Mouse (Mus musculus): Measurements from ENCODE around the gene Ptpn13.

Ptpn13 gene

GRCm38 (mm10) chr5:103517641-103518040, 92.6 kb downstream of the Ptpn13 start:
- no peak for DNase-seq (ENCODE audit: low read depth, low spot score)

- DNase-seq (ENCODE audit: low read depth, low spot score) = no peak
Measured at GRCm38 (mm10) chr5:103518797-103519468, 93.9 kb downstream of the Ptpn13 start.

- no peak for DNase-seq (ENCODE audit: low read depth, low spot score)
Measured at GRCm38 (mm10) chr5:103522371-103522770, 97.4 kb downstream of the Ptpn13 start.

- DNase-seq (ENCODE audit: low read depth, low spot score) = no peak
Measured at GRCm38 (mm10) chr5:103526668-103527436, 101.9 kb downstream of the Ptpn13 start.

- DNase-seq (ENCODE audit: low read depth, low spot score) = no peak
Measured at GRCm38 (mm10) chr5:103527437-103527718, 102.4 kb downstream of the Ptpn13 start.

- no peak for DNase-seq (ENCODE audit: low read depth, low spot score)
Measured at GRCm38 (mm10) chr5:103530214-103530613, 105.2 kb downstream of the Ptpn13 start.

- no peak for DNase-seq (ENCODE audit: low read depth, low spot score)
Measured at GRCm38 (mm10) chr5:103532841-103533390, 107.9 kb downstream of the Ptpn13 start.

- no peak for DNase-seq (ENCODE audit: low read depth, low spot score)
Measured at GRCm38 (mm10) chr5:103534454-103534853, 109.5 kb downstream of the Ptpn13 start.

GRCm38 (mm10) chr5:103537429-103537828, 112.4 kb downstream of the Ptpn13 start:
- no peak for DNase-seq (ENCODE audit: low read depth, low spot score)

- no peak for DNase-seq (ENCODE audit: low read depth, low spot score)
Measured at GRCm38 (mm10) chr5:103540612-103541011, 115.6 kb downstream of the Ptpn13 start.

- no peak for DNase-seq (ENCODE audit: low read depth, low spot score)
Measured at GRCm38 (mm10) chr5:103541136-103541535, 116.1 kb downstream of the Ptpn13 start.

GRCm38 (mm10) chr5:103541542-103541941, 116.5 kb downstream of the Ptpn13 start:
- DNase-seq (ENCODE audit: low read depth, low spot score) = no peak

GRCm38 (mm10) chr5:103545381-103546000, 120.5 kb downstream of the Ptpn13 start:
- DNase-seq (ENCODE audit: low read depth, low spot score) = no peak

- no peak for DNase-seq (ENCODE audit: low read depth, low spot score)
Measured at GRCm38 (mm10) chr5:103554769-103555168, 129.8 kb downstream of the Ptpn13 start.

- no peak for DNase-seq (ENCODE audit: low read depth, low spot score)
Measured at GRCm38 (mm10) chr5:103560546-103560945, 135.6 kb downstream of the Ptpn13 start.

- no peak for DNase-seq (ENCODE audit: low read depth, low spot score)
Measured at GRCm38 (mm10) chr5:103568034-103568433, 143.0 kb downstream of the Ptpn13 start.

- DNase-seq (ENCODE audit: low read depth, low spot score) = no peak
Measured at GRCm38 (mm10) chr5:103569446-103569845, 144.5 kb downstream of the Ptpn13 start.

- no peak for DNase-seq (ENCODE audit: low read depth, low spot score)
Measured at GRCm38 (mm10) chr5:103579680-103580420, 154.9 kb downstream of the Ptpn13 start.

GRCm38 (mm10) chr5:103587219-103587618, 162.2 kb downstream of the Ptpn13 start:
- DNase-seq (ENCODE audit: low read depth, low spot score) = no peak

- DNase-seq (ENCODE audit: low read depth, low spot score) = no peak
Measured at GRCm38 (mm10) chr5:103591846-103592245, 166.9 kb downstream of the Ptpn13 start.

GRCm38 (mm10) chr5:103592706-103593105, 167.7 kb downstream of the Ptpn13 start:
- no peak for DNase-seq (ENCODE audit: low read depth, low spot score)

GRCm38 (mm10) chr5:103593575-103593974, 168.6 kb downstream of the Ptpn13 start:
- DNase-seq (ENCODE audit: low read depth, low spot score) = no peak
